Mouse (Mus musculus) myocyte (in vitro differentiated cells): ENCODE measurements around the gene Cgn.
"Not testable (repeated sequence)": the region's sequence is repeated elsewhere in the genome, so short reads cannot be mapped to it uniquely, and the experiment has no call there.

Experiments used
- POLR2A ChIP-seq: IDR thresholded peaks from one replicate; pipeline ENCODE4 v1.6.1; 2011; ENCODE audit warnings: low read depth, mild to moderate bottlenecking, control low read depth, moderate library complexity; ENCODE audit not compliant: insufficient read length
- SRF ChIP-seq: IDR thresholded peaks from one replicate; pipeline ENCODE4 v1.6.1; 2011; ENCODE audit warnings: low read depth; ENCODE audit not compliant: control insufficient read depth, insufficient read length
- TCF12 ChIP-seq: IDR thresholded peaks from one replicate; pipeline ENCODE4 v1.6.1; 2011; ENCODE audit warnings: mild to moderate bottlenecking, control low read depth; ENCODE audit not compliant: poor library complexity, insufficient read depth, severe bottlenecking
- USF1 ChIP-seq: IDR thresholded peaks from one replicate; pipeline ENCODE4 v1.6.1; 2011; ENCODE audit warnings: low read depth, mild to moderate bottlenecking, control low read depth, moderate library complexity

- TF ChIP-seq POLR2A, USF1, SRF, TCF12: not testable (repeated sequence)
These were observed 28.3 kb downstream of the Cgn start for GRCm38 (mm10) chr3:94758056-94758409.
